Mouse (Mus musculus): ENCODE results near the gene Atxn1.

Atxn1 gene

DNA sequence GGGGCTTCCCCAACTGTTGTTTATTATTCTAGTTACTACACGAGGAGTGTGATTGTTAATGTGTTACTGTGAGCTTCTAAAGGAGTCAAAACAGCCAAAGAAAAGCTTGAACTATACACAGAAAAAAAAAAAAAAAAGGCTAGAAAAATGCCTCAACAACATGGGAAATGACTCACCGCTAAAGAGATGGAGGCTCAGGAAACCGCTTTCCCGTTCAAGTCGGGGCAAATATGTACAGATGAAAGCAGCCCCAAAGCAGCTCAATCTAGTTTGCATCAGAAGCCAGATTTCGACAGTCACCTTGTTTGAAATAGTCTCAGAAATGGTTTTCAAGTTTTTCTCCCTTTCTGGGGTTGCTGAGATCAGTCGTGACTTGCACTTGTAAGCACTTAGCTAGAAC is 40.3 kb downstream of the Atxn1 start:
- no peak for DNase-seq

DNA sequence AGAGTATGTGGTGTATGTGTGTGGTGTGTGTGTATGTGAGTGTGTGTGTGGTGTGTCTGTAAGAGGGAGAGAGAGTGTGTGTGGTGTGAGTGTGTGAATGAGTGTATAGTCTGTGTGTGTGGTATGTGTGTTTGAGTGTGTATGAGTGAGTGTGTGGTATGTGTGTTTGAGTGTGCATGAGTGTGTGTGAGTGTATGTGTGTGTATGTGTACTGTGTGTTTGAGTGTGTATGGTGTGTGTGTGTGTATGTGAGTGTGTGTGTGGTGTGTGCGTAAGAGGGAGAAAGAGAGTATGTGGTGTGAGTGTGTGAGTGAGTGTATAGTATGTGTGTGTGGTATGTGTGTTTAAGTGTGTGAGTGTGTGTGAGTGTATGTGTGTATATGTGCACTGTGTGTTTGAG is 41.7 kb downstream of the Atxn1 start:
- DNase-seq: no peak

DNA sequence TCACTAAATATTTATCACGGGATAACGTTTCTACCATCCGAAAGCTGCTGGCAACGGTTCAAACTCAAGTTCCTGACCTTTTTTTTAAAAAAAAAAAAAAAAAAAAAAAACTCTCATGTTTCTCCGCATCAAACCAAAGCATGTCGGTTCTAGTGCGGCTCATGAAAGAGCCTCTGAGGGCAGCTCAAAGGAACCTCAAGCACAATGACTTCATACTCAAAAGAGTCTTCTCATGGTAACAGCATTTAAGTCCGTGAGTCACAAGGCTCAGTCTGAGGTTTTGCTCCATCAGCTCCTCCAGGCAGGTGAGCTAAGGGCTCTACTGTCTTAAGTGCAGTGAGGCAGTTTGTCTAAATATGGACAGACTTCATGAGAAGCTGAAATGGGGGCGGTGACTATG is 42.3 kb downstream of the Atxn1 start:
- DNase-seq: no peak

DNA sequence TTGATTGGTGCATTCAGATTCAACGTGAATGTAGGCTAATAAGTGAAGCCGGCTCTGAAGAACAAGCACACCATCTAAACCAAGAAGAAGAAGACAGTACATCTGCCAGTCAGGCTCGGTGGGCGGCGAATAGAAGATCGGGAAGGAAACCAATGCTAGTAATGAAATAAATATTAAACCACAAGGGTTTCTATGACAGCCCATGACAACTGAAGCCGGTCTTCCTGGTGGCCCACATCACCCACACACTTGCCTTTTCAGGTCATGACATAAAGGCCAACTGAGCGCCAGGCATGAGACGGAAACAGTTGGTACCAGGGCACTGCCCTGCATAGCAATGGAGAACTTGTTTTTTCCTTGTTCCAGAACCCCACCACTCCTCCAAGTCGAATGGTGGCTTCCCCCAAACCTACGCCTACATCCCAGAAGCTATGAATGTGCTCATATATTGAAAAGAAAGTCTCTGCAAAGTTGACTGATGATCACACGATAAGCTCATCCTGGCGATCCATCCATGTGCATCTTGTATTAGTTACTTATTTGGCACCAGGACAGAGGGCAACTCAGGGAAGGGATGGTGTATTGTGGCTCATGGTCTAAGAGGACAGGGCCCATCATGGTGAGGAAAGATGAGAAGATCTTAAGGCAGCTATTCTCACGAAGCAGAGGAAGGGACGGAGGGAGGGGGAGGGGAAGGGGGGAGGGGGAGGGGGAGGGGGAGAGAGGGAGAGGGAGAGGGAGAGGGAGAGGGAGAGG is 45.7 kb downstream of the Atxn1 start:
- no peak for DNase-seq

DNA sequence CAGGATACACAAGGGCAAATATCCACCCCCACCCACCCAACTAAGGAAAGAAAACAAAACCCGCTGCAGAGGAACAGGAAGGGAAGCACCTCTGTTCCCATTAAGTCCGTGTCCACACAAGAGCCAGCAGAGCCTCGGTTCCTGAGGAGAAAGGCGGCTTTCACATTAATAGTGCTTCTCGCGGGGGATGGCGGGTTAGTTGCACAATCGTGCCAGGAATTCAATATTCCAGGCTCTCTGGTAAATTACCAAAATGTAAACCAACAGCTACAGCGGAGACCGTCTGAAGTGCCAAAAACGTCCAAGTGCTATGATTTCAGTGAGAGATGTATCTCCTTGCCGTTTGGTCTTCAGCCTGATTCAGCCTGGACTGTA is 46.8 kb downstream of the Atxn1 start:
- no peak for DNase-seq

DNA sequence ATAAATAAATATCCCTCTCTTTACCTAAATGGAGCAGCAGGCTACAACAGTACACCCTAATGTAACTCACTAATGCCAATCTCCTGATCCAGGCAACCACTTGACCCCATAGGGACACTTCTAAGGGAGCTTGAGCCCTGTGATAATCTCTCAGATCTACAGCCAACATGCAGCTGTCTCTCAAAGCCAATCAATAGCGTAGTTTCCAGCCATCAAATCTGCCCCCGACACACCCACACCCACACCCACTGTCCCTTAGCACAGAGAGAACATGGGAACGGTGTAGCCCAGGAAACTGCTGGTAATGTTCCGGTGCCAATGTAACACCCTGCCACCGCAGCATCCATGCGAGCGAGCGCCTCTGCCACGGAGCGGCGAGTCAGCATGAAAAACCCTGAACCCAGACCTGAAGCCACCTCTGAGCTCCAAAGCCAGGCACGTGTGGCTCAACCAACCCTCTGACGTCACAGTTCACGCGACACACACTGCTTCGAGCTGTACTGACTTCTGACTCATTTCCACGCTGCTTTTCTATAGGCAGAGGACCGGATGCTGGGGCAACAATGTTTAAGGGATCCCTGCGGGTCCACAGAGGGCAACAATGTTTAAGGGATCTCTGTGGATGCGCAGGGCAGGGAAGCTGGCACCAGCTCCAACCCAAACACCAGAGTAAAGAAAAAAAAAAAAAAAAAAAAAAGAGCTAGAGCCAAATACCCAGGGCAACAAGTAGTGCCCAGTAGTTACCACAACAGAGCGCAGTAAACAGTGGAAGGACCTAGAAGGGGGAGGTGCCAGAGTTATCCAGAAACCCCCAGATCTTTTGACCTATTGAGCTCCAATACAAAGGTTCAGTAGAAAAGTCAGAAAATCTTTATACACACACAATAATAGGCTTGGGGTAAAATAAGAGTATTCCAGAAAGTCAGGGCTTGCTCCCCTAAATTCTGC is 47.5 kb downstream of the Atxn1 start:
- no peak for DNase-seq

DNA sequence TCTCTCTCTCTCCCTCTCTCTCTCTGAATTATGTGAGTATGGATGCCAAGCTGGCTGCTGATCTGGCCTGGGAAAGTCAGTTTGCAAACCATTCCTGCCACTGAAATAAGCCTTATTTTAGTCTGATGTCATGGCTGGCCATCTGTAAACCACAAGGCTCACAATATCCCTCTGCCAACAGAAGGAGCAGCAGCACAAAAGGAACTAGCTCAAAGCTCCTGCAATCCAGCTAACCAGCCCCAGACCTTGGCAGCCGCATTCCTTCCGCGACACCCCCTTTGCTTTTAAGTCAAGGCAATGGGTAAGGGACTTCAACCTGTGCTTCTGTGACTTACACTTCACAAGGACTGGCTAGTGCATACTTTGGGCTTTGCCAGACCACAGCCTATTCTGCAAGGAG is 48.9 kb downstream of the Atxn1 start:
- DNase-seq: no peak

DNA sequence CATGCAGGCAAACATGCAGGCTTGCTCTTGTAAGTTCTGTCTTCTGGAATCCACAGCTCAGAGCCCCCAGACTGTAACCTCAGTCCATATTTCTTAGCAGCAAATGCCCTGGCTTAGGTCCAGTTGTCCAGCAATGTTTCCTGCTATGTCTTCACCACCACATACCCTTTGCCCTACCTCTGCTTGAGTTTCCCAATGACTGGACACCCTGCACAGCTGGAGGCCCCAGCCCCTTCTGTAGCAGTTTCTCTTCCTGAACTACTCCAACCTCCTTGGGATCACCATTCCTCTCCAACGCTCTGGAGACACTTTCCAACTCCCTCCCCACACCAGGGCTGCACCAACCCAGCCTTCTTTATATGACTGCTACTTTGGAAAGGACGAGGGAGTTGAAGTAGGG is 49.8 kb downstream of the Atxn1 start:
- DNase-seq: no peak

DNA sequence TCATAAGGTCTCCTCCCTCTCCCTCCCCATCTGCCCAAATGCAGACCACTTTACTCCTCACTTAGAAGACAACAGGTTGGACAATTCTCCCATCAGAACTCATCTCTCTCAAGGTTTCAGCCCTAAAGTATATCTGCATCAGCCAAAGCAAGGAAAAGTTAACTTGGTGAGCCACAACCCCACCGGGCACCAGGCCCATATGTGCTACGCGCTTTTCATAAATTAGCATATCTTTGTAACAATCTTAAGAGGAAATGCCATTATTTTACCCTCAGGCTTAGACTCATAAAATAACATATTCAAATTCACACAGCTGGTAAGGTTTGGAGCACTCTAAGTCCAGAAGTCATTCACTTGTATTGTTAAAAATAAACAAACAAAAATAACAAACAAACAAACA is 50.7 kb downstream of the Atxn1 start:
- no peak for DNase-seq

DNA sequence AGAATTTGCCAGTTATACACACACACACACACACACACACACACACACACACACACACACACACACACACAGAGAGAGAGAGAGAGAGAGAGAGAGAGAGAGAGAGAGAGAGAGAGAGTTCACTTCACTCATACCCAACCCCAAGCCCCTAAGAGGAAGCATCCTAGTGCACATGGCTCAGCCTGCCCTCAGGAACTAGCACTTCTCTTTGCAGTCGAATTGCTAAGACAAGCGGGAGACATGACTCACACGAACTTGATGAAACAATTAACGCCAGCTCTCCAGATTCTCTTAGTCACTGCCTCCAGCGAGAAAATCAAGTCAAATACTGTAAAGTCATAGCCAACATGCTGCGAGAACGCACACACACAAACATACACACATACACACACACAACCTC is 53.0 kb downstream of the Atxn1 start:
- DNase-seq: peak; percentile 40

DNA sequence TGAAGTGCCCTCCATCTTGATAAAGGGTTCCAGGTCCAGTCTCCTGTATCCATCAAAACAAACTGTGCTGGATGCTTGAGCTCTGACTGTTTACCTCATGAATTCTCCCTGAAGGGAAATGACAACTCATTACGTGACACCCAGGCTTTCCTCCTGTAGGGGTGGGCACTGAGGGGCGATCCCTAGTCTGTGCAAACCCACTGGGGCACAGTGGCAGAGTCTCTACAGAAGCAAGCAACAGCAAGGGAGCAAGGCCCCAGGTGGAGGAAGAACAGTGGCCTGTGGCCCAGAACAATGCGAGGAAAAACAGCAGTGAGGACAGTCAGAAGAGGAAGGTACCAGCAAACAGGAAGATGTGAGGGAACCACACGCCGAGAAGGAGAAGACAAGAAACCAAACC is 53.7 kb downstream of the Atxn1 start:
- DNase-seq: no peak

DNA sequence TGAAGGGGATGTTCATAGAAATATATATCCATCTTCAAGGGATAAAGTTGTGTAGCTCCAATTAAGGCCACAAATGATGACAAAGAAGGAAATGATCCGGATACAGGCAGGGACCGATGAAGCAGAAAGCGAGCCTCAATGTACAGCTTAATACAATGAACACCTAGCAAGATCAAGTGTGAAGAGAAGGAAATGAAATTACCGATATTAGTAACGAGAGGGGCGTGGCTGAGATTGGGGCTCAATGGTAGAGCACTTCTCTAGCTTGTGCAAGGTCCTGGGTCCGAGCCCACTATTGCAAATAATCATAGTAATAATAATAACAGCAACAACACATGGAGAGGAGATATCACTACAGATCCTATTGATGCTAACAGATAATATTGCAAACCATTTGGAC is 54.5 kb downstream of the Atxn1 start:
- DNase-seq: no peak

DNA sequence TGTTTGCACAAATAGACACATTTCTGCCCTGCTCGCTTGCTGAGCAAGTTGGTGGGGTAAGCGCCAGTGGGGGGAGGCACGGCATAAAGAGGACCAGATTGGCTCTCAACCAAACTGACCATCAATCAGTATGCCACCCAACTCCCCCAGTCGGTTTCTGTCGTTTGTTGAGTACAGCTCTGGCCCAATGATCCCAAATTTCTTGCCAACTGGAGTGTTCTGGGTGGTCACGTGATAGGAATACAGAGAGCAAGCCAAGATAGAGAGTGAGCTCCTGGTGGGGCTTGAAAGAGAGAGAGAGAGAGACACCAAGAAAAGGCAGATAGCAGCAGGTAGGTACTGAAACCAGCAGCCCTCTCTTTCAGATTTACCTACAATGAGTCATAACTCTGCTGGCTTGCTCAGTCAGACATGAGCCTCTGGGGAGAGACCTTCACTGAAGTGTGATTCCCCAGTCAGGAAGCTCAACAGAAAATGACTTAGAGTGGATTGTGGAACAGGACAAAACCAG is 57.6 kb downstream of the Atxn1 start:
- no peak for DNase-seq

DNA sequence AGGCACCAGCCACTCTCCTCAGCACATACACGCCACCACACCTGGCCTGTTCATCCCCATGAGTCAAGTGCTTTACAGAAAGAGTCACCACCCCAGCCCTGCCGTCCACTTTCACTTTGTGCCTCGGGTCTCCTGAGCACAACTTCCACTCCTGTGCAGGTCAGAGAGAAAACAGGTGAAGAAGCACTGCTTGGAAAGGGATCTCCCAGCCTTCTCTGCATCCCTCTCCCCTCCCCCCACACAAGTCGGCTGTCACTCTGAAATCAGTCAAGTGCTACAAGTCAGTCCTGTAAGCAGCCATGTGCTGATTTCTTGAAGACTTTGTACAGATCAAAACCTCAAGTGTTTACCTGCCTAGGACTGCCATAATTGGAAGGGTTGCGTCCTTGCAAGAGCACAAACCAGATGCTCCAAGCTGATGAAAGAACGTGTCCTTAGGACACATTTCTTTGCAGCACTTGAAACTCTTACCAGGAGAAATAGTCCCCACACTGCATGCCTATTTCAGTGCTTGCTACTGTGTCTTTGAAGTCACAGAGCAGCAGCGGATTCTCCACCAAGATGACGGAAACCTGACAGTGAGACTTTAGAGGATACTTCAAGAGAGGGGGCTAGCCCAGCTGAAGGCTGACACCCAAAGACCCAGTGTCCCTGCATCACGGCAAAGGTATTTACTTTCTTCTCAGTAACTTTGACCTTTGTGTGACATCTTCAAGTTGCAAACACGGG is 58.2 kb downstream of the Atxn1 start:
- DNase-seq: no peak

DNA sequence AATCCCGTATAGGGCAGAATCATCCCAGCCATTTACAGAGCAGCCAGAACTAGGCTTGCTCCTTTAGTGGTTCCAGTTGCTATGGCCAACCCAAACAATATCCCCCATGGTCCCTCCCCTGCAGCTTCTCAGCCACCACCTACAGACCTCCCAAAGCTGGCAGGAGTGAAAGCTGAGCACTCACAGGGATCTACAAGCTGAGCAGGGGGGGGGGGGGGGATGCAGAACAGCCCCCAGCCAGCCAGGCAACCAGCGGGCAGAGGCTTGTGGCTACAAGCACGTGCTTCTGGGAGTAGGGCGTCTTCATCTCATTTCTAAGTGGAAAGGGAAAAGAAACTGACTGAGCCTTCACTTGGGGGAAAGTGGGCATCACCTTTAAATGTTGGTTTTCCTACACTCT is 59.9 kb downstream of the Atxn1 start:
- DNase-seq: no peak

DNA sequence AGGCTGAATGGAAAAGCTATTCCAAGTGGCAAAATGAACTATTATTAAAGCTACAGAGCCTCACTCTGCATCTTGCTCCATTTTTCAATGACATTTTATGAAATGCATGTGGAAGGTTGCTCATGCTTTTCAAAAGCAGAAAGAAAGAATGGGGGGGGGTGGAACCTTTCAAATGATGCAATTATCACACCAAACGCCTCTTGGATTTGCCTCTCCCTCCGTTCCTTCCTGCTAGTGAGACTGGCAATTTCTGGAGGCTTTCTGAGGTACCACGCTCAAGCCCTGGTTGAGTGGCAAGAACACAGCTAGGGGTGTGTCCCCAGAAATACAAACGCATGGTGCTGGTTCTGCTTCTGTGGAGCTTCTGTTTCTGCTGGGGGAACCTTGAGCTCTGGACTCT is 60.4 kb downstream of the Atxn1 start:
- no peak for DNase-seq

DNA sequence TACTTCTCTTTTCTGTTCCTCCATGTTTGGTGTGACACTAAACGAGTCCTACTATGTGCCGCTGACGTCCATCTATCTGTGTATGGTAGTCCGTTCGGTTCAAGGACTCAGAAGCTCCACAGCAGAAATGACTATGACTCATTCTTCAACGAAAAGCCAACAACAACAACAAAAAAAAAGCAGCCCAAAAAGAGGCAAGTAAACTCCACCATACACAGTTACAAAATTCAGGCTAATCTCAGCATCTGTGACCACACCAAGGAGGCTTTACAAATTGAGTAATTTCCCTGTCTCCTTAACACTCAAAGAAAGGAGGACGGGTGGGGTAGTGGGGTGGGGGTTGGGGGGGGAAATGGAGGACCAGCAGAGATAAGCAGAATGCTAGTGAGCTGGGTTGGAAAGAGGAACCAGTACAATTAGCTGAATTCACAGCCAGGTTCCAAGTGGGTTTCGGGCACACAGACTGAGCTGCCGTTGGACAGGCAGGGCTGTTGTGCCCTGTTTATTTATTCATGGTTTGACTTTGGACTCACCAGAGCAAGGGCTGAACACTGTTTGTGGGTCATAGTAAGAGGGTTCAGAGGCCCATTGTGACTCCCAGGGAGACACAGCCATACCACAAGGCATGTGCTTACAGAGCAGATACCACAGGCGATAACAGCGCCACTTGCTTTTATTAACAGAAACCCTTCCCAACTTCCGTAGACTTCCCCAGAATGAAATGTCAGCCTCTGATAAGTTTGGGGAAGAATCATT is 61.1 kb downstream of the Atxn1 start:
- no peak for DNase-seq

DNA sequence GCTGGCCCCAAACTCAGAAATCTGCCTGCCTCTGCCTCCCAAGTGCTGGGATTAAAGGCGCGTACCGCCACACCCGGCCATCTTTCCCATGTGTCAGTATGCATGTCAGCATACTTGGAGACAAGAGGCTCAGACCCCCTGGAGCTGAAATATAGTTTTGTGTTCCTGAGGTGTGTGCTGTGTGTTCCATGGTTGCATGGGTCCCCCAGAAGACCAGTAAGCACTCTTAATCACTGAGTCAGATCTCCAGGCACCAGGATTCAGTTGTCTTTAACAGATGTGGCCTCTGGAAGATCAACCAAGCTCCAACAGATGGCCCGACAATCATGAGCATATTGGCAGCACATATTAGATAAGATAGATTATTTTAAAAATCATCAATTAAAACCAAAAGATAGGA is 62.4 kb downstream of the Atxn1 start:
- no peak for DNase-seq

DNA sequence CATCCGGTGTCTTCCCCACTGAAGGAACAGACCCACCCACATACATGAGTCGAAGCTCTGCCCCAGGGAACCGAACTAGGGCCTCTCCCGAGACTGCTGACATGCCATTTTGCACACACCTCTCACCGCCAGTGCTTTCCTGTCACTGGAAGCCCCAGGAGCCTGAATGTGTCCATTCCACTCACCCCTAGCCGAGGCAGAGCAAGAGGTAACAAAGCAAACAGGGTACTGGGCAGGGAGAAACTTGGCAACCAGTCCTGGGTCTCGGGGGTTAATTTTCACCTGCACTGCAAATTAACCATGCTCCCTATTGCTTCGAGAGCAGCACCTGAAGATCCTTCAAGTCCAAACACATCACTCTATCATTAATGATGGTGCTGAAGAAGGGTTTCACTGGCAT is 64.0 kb downstream of the Atxn1 start:
- DNase-seq: no peak

DNA sequence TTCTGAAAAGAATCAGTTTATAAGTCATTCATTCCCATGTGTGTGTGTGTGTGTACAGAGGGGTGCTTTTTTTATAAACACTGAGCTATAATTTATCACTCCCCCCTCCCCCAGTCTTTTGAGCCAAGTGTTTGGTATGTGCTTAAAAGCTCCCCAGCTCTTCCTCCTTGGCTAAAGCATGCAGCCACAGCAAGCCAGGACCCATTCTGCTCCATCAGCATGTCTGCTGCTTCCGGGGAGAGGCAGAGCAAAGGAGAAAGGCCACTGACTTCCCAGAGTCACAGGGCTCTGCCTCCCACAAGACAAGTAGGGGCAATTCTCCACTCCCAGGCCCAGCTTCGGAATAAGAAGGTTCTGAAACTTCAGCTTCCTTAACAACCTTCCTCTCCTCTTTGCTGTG is 67.2 kb downstream of the Atxn1 start:
- DNase-seq: no peak

DNA sequence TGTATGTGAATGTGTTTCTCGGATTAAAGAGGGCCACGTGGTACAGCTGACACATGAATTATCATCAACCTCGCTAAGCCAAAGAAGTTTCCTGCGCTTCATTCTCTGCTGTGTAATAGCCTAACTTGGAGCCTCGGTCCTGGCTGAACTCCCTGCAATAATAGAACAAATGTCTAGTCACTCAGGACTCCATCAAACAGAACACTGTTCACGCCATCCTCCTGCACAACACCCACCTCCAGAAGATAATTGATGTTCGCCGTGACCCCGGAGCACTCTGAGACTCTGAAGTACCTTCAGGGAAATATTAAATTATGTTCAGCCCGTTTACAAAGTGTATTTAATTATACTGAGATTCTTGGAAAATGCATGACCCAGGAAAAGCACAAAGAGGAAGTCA is 70.0 kb downstream of the Atxn1 start:
- no peak for DNase-seq

DNA sequence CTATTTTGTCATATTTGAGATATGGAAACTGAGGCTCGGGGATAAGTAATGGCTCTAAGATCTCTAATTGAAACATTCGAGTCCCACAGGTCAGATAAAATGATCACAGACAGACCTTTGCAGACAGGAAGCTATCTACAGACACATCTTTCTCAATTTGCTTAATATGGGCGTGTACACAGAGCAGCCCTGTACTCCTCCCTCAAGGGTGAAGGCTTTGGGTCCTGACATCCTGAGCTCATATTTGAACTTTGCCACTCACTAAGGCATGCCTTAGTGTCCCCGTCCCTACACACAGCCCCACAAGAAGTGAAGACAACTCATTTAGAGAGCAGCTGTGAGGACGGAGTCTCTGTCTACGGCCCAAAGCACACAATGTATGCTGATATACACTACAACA is 70.6 kb downstream of the Atxn1 start:
- DNase-seq: no peak

DNA sequence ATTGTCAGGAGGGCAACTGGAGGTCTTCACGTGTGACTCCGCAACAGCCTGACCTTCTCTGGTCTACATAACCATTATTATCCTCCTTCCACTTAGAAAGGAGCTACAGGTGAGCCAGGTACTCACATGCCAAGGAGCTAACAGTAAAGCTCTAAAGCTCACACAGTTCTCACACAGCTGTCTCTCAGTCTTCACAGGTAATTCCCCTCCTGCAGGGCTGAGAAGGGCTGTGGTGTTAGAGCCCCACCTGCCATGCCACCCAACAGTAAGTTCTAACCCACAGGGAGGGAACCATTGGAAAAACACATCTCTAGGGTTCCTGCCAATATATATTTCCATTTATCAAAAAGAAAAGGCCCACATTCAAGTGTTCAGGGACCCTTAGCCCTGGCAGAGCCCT is 73.7 kb downstream of the Atxn1 start:
- no peak for DNase-seq

Measured in right cerebral cortex, adult 18-20 months (tissue).